Mouse (Mus musculus) layer of hippocampus, postnatal 36 days (tissue): ENCODE data around the gene Abcc6. TPM values are rescaled to one million over a fixed set of nuclear protein-coding genes. Genes with fewer than 3 reads are reported as not detected.
A peak's percentile ranks its signal among the peaks of the same experiment; 100 is the strongest.

Source experiments
- DNase-seq, 2 experiments: peaks; one replicate each; pipeline ENCODE4 v3.0.0; 2022
- total RNA-seq, 2 experiments: library from RNA; stranded (reverse); gene quantifications; 2 replicates each; pipeline ENCODE4 v1.2.3; 2021

Gene Abcc6
- total RNA-seq, 2 experiments from 2014 or later = 1.4 to 2.6 TPM

DNA sequence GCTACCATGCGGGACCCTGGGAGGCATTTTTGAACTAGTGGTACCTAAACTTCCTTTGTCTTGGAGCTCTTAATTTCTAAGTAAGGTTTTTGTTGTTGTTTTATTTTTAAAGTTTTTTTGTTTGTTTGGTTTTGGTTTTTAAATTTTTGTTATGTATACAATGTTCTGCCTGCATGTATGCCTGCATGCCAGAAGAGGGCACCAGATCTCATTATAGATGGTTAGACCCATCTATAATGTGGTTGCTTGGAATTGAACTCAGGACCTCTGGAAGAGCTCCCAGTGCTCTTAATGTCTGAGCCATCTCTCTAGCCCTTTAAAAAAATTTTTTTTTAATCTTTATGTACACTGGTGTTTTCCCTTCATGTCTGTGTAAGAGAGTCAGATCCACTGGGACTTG, 100.4 kb downstream of the Abcc6 start:
- no peak for DNase-seq

DNA sequence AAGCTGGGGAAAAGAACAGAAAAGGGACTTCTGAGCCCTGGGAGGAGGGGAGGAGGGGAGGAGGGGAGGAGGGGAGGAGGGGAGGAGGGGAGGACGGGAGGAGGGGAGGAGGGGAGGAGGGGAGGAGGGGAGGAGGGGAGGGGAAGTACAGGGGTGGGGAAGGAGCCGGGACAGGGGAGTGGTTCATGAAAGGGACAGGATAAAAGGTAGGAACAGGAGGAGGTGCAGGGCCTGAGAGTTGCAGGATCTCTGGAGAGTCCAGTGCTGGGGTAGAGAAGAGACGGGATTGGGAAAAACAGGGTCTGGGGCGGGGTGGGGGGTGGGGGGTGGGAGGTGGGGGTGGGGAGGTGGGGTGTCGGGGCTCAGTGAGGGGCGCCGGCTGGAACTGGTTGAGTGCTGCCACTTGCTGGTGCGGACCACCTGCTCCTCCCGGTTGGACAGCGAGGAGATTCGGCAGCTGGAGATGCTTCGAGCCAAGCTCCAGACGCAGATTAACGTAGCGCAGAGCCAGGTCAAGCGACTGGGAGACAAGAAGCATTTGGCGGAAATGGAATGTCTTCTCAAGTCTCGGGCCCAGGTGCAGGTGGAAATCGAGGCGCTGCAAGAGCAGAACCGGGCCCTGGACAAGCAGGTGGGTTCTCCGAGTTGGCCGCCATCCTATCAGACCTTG, 101.3 kb downstream of the Abcc6 start:
- no peak for DNase-seq

DNA sequence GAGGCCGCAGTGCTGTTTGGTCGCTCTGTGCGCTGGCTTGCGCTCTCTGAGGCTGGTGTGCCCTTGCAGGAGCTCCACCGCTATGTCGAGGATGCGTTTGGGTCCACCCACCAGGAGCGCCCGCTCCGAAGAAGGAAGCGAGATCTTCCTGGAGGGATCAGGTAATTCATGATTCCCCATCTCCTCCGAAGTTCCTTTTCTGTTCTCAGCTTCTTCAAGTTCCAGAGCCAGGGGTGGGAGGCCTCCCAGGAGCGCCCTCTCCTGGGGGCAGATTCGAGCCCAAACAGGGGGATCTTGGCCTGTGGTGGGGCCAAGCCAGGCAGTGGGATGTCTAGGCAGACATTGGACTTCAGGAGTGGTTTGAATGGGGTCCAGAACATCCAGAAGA, 105.7 kb downstream of the Abcc6 start:
- DNase-seq = no peak

DNA sequence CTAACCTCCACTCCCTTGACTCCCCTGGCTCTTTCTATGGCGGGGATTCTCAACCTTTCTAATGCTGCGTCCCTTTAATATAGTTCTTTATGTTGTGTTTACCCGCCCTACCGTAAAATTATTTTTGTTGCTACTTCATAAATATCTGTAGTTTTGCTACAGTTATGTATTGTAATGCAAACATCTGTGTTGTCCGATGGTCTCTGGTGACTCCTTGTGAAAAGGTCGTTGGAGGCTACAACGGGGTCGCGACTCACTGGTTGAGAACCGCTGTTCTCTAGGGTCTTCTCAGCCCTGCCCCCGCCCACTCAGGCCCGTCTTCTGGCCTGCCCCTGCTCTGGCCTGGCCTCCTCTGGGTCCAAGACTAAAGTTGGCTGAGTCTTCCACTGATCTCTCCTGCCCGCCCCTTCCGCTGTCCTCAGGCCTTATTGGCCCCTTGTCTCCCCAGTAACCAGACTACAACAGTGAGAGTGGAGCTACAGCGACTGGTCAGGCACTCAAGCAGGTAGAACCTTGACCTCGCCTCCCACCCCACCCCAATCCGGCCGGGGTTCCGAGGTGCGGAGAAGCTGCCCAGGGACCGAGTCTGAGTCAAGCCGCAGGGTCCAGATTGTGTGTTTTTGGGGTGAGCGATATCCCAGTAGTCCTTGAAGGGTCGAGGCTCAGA, 106.2 kb downstream of the Abcc6 start, which contains the start of gene Ccdc114:
Ccdc114 (plus strand) TSS at position 311 of the 667 bp plus-strand sequence.
- DNase-seq = peak in 1 of 2 experiments; percentile 23

DNA sequence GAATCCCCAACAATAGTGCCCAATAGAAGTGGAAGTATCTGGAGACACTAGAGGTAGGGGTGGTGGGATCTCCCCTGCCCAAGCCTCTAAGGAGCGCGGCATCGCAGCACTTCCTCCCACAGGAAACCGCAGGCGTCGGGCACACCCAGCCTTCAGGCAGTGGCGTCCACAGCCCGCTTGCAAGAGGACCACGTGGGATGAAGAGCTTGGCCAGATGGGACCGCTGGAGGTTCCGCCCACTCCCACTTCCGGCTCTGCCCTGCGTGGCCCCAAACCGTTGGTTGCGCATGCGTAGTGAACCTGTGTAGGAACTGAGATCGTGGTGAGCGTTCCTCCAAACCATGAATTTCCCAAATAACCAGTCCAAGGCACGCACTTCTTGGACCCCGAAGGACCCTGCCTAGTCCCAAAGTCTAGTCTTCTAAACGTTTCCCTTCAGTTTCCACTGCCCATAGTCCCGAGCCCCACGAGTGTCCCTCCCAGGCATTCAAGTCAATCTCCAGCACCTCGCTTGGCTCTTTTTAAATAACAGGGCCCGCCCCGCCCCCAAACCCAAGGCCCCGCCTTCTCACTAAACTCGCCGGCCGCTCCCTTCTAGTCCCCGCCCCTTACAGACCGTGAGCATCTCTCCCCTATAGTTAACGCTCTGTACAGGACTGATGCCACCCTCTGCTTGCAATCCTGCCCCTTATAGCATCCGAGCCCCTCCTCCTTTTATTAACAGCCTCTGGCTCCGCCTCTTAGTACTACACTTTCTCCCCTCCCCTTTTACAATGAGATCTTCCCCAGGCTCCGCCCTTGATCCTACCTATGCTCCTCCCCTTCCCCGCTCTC, 107.0 kb downstream of the Abcc6 start:
- DNase-seq = peak; percentile 91 to 93

DNA sequence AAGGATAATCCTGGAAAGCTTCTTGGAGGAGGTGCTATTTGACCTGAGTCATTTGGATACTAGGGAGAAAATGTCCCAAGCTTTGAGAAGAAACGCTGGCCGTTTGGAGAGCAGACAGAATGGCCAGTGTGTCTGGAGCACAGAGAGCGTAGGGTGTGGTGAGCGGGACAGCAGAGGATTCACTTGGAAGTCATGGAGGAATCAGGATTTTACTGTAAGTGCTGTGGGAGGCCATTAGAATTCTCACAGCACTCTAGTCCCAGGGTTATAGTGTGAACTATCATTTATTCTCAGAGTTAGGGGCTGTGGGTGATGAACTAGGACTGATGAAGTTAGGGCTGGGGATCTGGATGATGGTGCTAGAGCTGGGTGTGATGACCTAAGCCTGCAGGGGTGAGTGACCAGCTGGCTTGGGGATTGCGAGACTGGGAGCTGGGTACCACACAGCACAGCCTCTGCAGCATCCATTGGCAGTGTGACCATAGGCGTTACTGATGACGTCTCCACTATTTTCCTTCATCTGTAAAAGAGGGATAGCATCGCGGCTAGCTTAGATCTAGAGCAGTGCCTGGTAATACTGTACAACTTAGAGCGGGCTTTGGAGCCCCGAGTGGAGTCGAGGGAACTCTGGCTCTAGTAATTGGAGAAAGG, 108.0 kb downstream of the Abcc6 start:
- DNase-seq = no peak

DNA sequence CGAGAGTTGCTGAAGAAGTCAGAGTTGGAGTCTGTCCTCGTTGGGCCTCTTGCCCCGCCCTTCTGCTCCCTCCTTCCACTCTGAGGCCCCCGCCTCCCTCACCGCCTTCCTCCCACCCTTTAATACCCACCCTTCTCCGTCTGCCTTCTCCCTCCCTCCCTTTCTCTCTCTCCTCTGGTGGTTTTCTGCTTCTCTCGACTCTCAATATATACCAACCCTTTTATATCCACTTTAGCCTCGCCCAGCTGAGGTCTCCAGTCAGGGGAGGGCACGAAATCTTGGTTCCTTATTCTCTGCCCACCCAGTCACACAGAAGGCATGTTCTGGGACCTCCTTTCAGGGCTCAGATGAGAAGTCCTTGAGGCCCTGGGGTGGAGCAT, 108.9 kb downstream of the Abcc6 start, which contains the start of gene Emp3:
Emp3 (minus strand) TSS at position 163 of the 380 bp plus-strand sequence.
- DNase-seq = no peak

DNA sequence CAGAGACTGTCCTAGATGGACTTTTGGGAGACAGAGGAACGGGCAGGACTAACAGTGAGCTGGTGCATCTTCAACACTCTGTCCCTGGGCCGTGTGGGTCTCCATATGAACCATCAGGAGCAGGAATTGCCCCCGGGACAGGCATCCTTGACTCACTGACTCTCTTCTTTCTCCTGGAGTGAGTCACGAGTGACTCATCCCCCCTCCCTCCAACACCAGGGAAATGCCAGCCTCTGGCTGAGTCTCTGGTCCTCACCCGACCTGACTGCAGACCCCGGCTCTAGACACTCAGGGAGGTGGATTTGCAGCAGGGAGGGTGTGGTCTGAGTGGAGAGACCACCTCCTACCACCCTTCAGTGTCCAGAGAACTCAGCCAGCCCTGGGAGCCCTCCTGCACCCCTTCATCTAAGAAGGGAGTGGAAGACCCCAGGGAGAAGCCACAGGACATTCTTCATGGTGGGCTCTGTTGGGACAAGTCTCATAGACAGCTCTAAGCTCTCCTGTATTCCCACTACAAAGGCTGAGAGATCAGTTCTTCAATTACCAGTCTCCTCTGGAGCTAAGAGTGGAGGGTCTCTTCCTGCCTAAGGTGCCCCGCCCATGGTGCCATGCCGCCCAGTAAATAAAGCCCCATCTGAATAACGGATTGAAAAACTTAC, 109.4 kb downstream of the Abcc6 start:
- DNase-seq = no peak

DNA sequence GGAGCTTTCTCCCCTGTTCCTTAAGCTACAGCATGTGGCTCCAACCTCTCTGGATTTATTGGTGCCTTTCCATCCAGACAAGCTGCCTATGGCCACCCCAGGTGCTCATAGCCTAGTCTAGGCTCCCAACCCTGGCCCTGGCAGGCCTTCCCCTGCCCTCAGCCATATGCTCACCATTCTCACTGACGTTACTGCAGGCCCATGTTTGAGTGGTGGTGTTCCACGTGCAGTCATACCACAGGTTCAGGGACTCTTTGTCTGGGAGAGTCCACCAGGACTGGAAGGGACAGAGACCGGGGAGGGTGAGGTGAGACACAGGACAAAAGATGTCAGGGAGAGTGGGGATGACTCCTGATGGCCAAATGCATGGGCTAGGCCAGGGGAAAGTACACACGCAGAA, 110.3 kb downstream of the Abcc6 start:
- no peak for DNase-seq

DNA sequence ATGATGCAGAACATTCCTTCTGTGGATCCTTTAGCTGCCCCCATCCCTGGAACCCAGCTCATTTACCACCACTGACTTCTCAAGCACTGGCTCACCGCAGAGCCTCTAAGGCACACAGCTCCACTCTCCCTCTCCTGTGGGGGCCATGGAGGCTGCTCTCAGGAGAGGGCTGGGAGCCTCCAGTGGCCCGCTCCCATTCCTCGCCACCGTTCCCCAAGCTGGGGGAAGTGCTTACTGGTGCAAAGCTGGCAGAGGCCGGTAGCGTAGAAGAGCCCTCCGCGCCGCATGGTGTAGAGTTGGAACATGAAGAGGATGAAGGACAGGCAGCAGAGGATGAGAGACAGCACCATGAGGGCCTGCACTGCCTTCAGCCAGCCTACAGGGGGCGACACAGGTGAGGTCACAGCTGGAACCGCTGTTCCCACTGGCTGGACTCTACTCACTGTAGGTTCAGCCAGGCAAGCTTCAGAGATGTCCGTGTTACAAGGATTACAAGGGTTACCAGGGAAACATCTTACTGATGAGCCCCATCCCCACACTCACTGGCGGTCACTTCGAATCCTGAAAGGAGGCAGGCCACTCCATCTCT, 110.9 kb downstream of the Abcc6 start:
- DNase-seq = no peak

DNA sequence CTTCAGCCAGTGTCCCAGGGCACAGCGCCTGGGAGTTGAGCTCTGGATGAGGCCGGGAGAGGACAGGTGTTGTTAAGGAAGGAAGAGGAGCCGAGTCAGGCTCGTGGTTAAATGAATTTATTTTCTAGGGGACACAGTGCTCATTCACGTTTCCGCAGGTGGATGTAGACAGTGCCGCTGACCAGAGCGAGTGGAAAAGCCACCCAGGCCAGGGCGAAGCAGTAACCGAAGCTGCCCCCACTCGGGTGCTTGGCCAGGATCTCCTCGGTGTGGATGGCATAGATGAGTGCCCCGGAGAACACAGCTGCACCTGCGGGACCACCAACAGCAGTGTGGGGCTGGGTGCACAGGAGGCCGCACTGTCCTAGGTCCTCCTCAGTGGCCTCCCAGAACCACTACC, 112.2 kb downstream of the Abcc6 start:
- no peak for DNase-seq

Other genes with a start within 250 kb of the Abcc6 start
- gene Lmtk3, start 246.6 kb downstream of the Abcc6 start, total RNA-seq = 100 to 1,000 TPM; 285 to 298 TPM
- 1 to 10 TPM; 6.3 to 7.0 TPM for gene Sult2b1, start 245.6 kb downstream of the Abcc6 start, total RNA-seq
- 100 to 1,000 TPM; 138 to 150 TPM for gene Cyth2, start 215.7 kb downstream of the Abcc6 start, total RNA-seq
- 1 to 10 TPM; 1.6 to 2.4 TPM for gene Kcnj14, start 205.5 kb downstream of the Abcc6 start, total RNA-seq
- gene Grwd1, start 199.4 kb downstream of the Abcc6 start, total RNA-seq = 10 to 100 TPM; 19.9 to 22.6 TPM
- 10 to 100 TPM; 72.4 to 74.2 TPM for gene Kdelr1, start 157.5 kb downstream of the Abcc6 start, total RNA-seq
- 10 to 100 TPM; 10.9 to 11.4 TPM for gene Grin2d, start 151.9 kb downstream of the Abcc6 start, total RNA-seq
- not detected for gene Syngr4, start 133.6 kb downstream of the Abcc6 start, total RNA-seq
- 10 to 100 TPM; 20.8 to 25.9 TPM for gene Tmem143, start 133.4 kb downstream of the Abcc6 start, total RNA-seq
- gene Emp3, start 108.9 kb downstream of the Abcc6 start, total RNA-seq = 1 to 10 TPM; 1.9 to 4.4 TPM
- 1 to 10 TPM; 3.0 TPM for gene Ccdc114, start 106.2 kb downstream of the Abcc6 start, total RNA-seq
- gene Nomo1, start 3.4 kb upstream of the Abcc6 start, total RNA-seq = 100 to 1,000 TPM; 102 to 104 TPM
- gene Kcnj11, start 70.5 kb upstream of the Abcc6 start, total RNA-seq = 10 to 100 TPM; 35.3 to 36.9 TPM
- 10 to 100 TPM; 50.7 to 59.2 TPM for gene Abcc8, start 149.7 kb upstream of the Abcc6 start, total RNA-seq
- under 1 TPM; 0.15 to 0.50 TPM for gene Ush1c, start 208.2 kb upstream of the Abcc6 start, total RNA-seq
- under 1 TPM; 0.12 to 0.23 TPM for gene Otog, start 210.7 kb upstream of the Abcc6 start, total RNA-seq